Mouse (Mus musculus): ENCODE measurements around the gene Sirt4. TPM values are rescaled to one million over a fixed set of nuclear protein-coding genes. Genes with fewer than 3 reads are reported as not detected.

Gene Sirt4
- polyA plus RNA-seq, 1 experiment from 2014 or later, result 14.5 TPM

DNA sequence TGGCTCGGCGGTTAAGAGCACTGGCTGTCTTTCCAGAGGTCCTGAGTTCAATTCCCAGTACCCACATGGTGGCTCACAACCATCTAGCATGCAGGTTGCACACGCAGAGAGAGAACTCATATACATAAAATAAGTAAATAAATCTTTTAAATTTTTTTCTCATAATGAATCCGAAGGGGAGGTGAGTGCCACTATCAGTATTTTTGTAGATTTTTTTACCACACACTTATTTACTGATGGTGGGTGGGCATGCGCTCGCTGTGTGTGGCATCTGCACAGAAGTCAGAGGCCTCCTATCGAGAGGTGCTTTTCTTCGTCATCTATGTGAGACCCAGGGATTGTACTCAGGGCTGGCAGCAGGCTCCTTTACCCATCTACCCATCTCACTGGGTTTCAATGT, 2.8 kb upstream of the Sirt4 start:
- Histone ChIP-seq H3K27ac (replicated peaks) (no peak overlapping the region), H3K4me3 (no peak overlapping the region), H3K9me3 (no peaks in the 10 kb centered on the region), H3K4me1 (peaks cover 38% of the 10 kb centered on the region), H3K36me3 (replicated peaks) (peaks cover 3% of the 10 kb centered on the region), H3K27me3 (replicated peaks; ENCODE audit: low read depth, poor library complexity, severe bottlenecking) (peaks cover 15% of the 10 kb centered on the region)
- no peak for DNase-seq (ENCODE audit: low spot score)
- WGBS, result 85% methylated on average over 8 of the region's 8 CpGs

- Histone ChIP-seq H3K4me1 (peaks cover 34% of the 10 kb centered on the region), H3K36me3 (replicated peaks) (peaks cover 5% of the 10 kb centered on the region), H3K4me3 (no peak overlapping the region), H3K27me3 (replicated peaks; ENCODE audit: low read depth, poor library complexity, severe bottlenecking) (peaks cover 21% of the 10 kb centered on the region), H3K27ac (replicated peaks) (no peak overlapping the region), H3K9me3 (no peaks in the 10 kb centered on the region)
- DNase-seq (ENCODE audit: low spot score), result no peak
- 52% methylated on average over 4 of the region's 4 CpGs for WGBS
Observed at GRCm38 (mm10) chr5:115486726-115487125, 2.2 kb upstream of the Sirt4 start.

- DNase-seq (ENCODE audit: low spot score), result no peak
- 87% methylated on average over 18 of the region's 18 CpGs for WGBS
- no peak overlapping the region for H3K4me3 ChIP-seq
- peaks cover 32% of the 10 kb centered on the region for H3K27me3 ChIP-seq (replicated peaks; ENCODE audit: low read depth, poor library complexity, severe bottlenecking)
- H3K27ac ChIP-seq (replicated peaks), result no peak overlapping the region
- H3K36me3 ChIP-seq (replicated peaks), result peaks cover 5% of the 10 kb centered on the region
- H3K9me3 ChIP-seq, result no peaks in the 10 kb centered on the region
- H3K4me1 ChIP-seq, result peaks cover 27% of the 10 kb centered on the region
Observed at GRCm38 (mm10) chr5:115485489-115486205, 1.1 kb upstream of the Sirt4 start.

GRCm38 (mm10) chr5:115484996-115485395, 471 bp upstream of the Sirt4 start:
- DNase-seq (ENCODE audit: low spot score), result no peak
- 72% methylated on average over 5 of the region's 5 CpGs for WGBS
- Histone ChIP-seq H3K4me3 (peak overlapping the region; percentile 58), H3K36me3 (replicated peaks) (peaks cover 5% of the 10 kb centered on the region), H3K27ac (replicated peaks) (no peak overlapping the region), H3K27me3 (replicated peaks; ENCODE audit: low read depth, poor library complexity, severe bottlenecking) (peaks cover 38% of the 10 kb centered on the region), H3K9me3 (no peaks in the 10 kb centered on the region), H3K4me1 (peaks cover 31% of the 10 kb centered on the region)

- Histone ChIP-seq H3K27ac (replicated peaks) (no peak overlapping the region), H3K36me3 (replicated peaks) (peaks cover 10% of the 10 kb centered on the region), H3K27me3 (replicated peaks; ENCODE audit: low read depth, poor library complexity, severe bottlenecking) (peaks cover 46% of the 10 kb centered on the region), H3K9me3 (no peaks in the 10 kb centered on the region), H3K4me3 (peak overlapping the region; percentile 58), H3K4me1 (peaks cover 29% of the 10 kb centered on the region)
- 17% methylated on average over 6 of the region's 6 CpGs for WGBS
- no peak for DNase-seq (ENCODE audit: low spot score)
Observed at GRCm38 (mm10) chr5:115483385-115483784, 1.1 kb downstream of the Sirt4 start.

DNA sequence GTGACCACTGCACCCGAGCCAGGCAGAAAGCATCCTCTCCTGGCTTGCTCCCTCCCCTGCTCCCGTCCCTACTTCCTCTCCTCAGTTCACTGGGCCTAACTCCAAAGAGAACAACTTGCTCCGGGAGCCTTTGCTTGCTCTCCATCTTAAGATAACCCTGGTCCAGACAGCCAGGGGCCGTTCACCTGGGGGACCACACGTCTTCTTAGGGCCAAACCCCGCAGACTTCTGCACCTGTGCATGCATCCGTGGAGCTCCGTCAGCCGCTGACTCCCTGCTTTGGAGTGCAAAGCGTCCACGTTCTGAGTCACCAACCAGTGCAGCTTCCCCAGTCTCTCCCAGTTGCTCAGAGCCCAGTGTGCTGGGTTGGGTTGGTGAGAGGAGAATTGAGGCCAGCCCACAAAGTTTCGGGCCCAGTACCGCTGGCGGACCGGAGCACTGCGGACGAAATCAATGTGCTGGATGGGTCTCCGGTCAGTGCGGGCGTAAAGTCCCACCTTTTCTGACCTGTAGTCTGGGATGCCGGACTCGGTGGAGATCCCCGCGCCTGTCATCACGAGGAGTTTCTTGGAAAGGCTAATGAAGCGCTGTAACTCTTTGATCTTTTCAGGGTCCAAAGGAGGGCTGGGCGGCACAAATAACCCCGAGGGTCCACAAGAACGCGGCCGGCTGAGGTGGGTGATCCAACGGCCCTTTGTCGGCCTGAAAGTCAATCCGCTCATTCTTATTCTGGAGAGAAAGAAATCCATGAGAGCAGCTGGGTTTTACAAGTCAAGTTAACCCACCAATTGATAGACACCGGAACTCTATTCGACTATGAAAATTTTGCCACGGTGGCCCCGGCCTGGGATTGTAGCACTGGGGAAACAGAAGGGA, 1.9 kb downstream of the Sirt4 start:
- Histone ChIP-seq H3K27me3 (replicated peaks; ENCODE audit: low read depth, poor library complexity, severe bottlenecking) (peaks cover 46% of the 10 kb centered on the region), H3K4me1 (peaks cover 29% of the 10 kb centered on the region), H3K36me3 (replicated peaks) (peaks cover 11% of the 10 kb centered on the region), H3K4me3 (peak overlapping the region; percentile 44), H3K9me3 (no peaks in the 10 kb centered on the region), H3K27ac (replicated peaks) (peak overlapping the region; percentile 10; the same call in 1 of the 2 replicates)
- peak; percentile 24 for DNase-seq (ENCODE audit: low spot score)
- 22% methylated on average over 38 of the region's 38 CpGs for WGBS

DNA sequence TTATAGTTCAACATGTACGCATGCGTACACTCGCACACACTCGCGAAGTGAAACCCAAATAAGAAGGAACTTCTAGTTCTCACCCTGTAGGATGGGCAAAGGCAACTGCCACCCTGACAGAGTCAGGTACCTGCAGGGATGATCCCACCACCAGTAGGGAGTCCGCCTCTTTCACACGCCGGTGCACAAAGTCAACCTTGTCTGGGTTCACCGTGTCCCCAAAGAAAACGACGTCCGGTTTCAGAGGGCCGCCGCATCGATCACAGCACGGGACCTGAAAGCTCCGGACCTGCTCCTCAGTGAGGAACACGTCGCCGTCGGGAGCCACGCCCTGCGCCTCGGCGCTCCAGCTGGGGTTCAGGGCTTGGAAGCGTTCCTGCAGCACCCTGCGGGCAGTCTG, 4.4 kb downstream of the Sirt4 start:
- H3K4me1 ChIP-seq, result peaks cover 42% of the 10 kb centered on the region
- 12% methylated on average over 27 of the region's 27 CpGs for WGBS
- H3K9me3 ChIP-seq, result no peaks in the 10 kb centered on the region
- peaks cover 46% of the 10 kb centered on the region for H3K27me3 ChIP-seq (replicated peaks; ENCODE audit: low read depth, poor library complexity, severe bottlenecking)
- H3K27ac ChIP-seq (replicated peaks), result no peak overlapping the region
- no peak for DNase-seq (ENCODE audit: low spot score)
- H3K36me3 ChIP-seq (replicated peaks), result peaks cover 18% of the 10 kb centered on the region
- H3K4me3 ChIP-seq, result peak overlapping the region; percentile 40

DNA sequence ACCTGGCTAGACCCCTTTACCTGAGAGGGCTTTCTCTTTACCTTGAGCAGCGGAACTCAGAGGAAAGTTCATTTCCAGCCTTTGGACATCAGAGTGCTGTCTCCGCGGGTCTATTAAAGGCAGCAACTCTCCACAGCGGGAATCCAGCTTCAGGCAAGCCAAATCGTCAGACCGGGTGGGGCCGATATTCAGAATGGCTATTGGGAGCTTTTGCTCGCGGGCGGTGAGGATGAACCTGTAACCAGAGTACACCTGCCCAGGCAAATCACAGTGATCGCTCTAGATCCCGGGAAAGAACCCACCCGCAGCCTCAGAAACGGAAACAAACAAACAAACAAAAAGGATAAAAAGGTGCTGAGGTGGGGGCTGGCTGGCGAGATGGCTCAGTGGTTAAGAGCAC, 5.0 kb downstream of the Sirt4 start:
- DNase-seq (ENCODE audit: low spot score), result no peak
- peaks cover 18% of the 10 kb centered on the region for H3K36me3 ChIP-seq (replicated peaks)
- H3K9me3 ChIP-seq, result no peaks in the 10 kb centered on the region
- peak overlapping the region; percentile 23; the same call in 1 of the 2 replicates for H3K4me3 ChIP-seq
- H3K27ac ChIP-seq (replicated peaks), result no peak overlapping the region
- H3K27me3 ChIP-seq (replicated peaks; ENCODE audit: low read depth, poor library complexity, severe bottlenecking), result peaks cover 51% of the 10 kb centered on the region
- WGBS, result 26% methylated on average over 15 of the region's 15 CpGs
- H3K4me1 ChIP-seq, result peaks cover 40% of the 10 kb centered on the region

DNA sequence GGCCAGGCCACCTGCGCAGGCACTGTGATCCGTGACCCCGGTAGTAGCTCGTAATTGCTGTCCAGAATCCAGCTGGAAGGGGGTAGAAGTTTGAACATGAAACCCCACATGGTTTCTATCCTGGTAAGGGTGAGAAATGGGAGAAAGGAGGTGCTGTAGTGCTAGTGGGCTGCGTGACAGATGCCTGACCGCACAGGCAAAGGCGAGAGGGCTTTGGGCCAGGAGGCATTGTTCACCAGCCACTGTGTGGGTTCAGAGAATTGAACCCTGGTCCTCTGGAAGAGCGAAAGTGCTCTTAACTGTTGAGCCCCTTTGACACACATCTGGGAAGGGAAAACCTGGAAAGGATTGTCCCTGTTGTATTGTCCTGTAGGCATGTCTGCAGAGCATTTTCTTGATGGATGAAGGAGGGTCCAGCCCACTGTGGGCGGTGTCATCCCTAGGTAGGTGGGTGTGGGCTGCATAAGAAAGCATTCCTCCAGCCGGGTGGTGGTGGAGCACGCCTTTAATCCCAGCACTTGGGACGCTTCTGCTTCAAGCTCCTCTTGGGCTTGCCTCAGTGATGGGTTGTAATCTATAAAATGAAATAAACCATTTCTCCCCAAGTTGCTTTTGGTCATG, 8.3 kb downstream of the Sirt4 start:
- H3K9me3 ChIP-seq, result no peaks in the 10 kb centered on the region
- H3K27me3 ChIP-seq (replicated peaks; ENCODE audit: low read depth, poor library complexity, severe bottlenecking), result peaks cover 30% of the 10 kb centered on the region
- peak overlapping the region; percentile 52 for H3K4me3 ChIP-seq
- H3K36me3 ChIP-seq (replicated peaks), result peaks cover 12% of the 10 kb centered on the region; the same call in 1 of the 2 replicates
- H3K27ac ChIP-seq (replicated peaks), result peak overlapping the region; percentile 80
- WGBS, result 33% methylated on average over 12 of the region's 12 CpGs
- DNase-seq (ENCODE audit: low spot score), result no peak
- H3K4me1 ChIP-seq, result peaks cover 22% of the 10 kb centered on the region

- WGBS, result 10% methylated on average over 22 of the region's 22 CpGs
- peak; percentile 79 for DNase-seq (ENCODE audit: low spot score)
- H3K27ac ChIP-seq (replicated peaks), result peak overlapping the region; percentile 80
Observed at GRCm38 (mm10) chr5:115475337-115476106, 9.0 kb downstream of the Sirt4 start.

DNA sequence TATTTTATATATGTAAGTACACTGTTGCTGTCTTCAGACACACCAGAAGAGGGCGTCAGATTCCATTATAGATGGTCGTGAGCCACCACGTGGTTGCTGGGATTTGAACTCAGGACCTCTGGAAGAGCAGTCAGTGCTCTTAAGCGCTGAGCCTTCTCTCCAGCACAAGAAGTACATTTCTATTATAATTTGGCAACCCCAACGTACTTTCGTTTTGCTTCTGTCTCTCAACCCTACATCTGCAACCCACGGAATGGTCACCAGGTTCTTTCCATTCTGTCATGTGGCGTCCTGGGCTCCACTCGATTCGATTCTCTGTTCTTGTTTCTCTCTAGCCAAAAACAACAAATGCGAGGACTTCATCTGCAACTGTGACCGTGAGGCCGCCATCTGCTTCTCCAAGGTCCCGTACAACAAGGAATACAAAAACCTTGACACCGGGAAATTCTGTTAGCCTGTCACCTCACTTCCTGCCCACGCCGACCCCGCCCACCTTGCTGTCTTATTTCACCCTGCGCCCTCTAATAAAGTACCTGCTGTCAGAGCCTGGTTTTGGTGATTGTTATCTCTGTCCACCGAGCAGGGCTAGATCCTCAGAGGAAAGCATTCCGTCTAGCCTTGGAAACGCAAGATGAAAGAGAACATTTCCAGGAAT, 10.2 kb downstream of the Sirt4 start:
- WGBS, result 73% methylated on average over 22 of the region's 22 CpGs
- DNase-seq (ENCODE audit: low spot score), result no peak
- Histone ChIP-seq H3K4me1 (peaks cover 22% of the 10 kb centered on the region), H3K27me3 (replicated peaks; ENCODE audit: low read depth, poor library complexity, severe bottlenecking) (peaks cover 11% of the 10 kb centered on the region), H3K27ac (replicated peaks) (no peak overlapping the region), H3K36me3 (replicated peaks) (peaks cover 8% of the 10 kb centered on the region; the same call in 1 of the 2 replicates), H3K9me3 (no peaks in the 10 kb centered on the region), H3K4me3 (no peak overlapping the region)

More at GRCm38 (mm10) chr5:115475337-115476106, 9.0 kb downstream of the Sirt4 start:
- Histone ChIP-seq H3K27me3 (replicated peaks; ENCODE audit: low read depth, poor library complexity, severe bottlenecking) (peaks cover 23% of the 10 kb centered on the region), H3K36me3 (replicated peaks) (peaks cover 12% of the 10 kb centered on the region; the same call in 1 of the 2 replicates), H3K4me1 (peaks cover 27% of the 10 kb centered on the region), H3K4me3 (peak overlapping the region; percentile 52), H3K9me3 (no peaks in the 10 kb centered on the region)
